Mouse (Mus musculus) liver, adult 2 months (tissue): ENCODE data around the gene Adk. TPM values are rescaled to one million over a fixed set of nuclear protein-coding genes. Genes with fewer than 3 reads are reported as not detected.
"Not testable (repeated sequence)": the region's sequence is repeated elsewhere in the genome, so short reads cannot be mapped to it uniquely, and the experiment has no call there.

Experiments
- DNase-seq: peaks from one replicate; pipeline ENCODE4 v3.0.0-alpha.2; 2011; ENCODE audit warnings: low read depth, low spot score; ENCODE audit errors: extremely low read depth
- H3K27ac ChIP-seq: fragments of 200-500 bp; replicated peaks from 2 replicates; pipeline ENCODE4 v1.5.1; 2012; ENCODE audit warnings: low read depth, mild to moderate bottlenecking, control low read depth, inconsistent platforms, low read length; ENCODE audit not compliant: insufficient read depth
- H3K27me3 ChIP-seq: fragments of 200-500 bp; 2 replicates; pipeline ENCODE4 v1.6.1; 2012; ENCODE audit warnings: mild to moderate bottlenecking, moderate library complexity, low read length, inconsistent platforms; ENCODE audit not compliant: control insufficient read depth, insufficient read depth
- H3K36me3 ChIP-seq: fragments of 200-500 bp; 2 replicates; pipeline ENCODE4 v1.6.1; 2012; ENCODE audit warnings: low read length, inconsistent platforms; ENCODE audit not compliant: control insufficient read depth, insufficient read depth
- H3K4me1 ChIP-seq: fragments of 200-500 bp; 2 replicates; pipeline ENCODE4 v1.6.1; 2011; ENCODE audit warnings: low read length; ENCODE audit not compliant: control insufficient read depth, insufficient read depth
- H3K4me3 ChIP-seq: fragments of 200-500 bp; 2 replicates; pipeline ENCODE4 v1.5.1; 2011; ENCODE audit warnings: low read depth, mild to moderate bottlenecking, control low read depth, low read length, moderate library complexity; ENCODE audit not compliant: insufficient read depth
- H3K79me2 ChIP-seq: fragments of 200-500 bp; 2 replicates; pipeline ENCODE4 v1.6.1; 2012; ENCODE audit warnings: inconsistent platforms, mild to moderate bottlenecking, low read length, moderate library complexity; ENCODE audit not compliant: control insufficient read depth, insufficient read depth
- H3K9ac ChIP-seq: fragments of 200-500 bp; 2 replicates; pipeline ENCODE4 v1.6.1; 2012; ENCODE audit warnings: low read depth, mild to moderate bottlenecking, control low read depth, inconsistent platforms, low read length
- CTCF ChIP-seq: fragments of 200-500 bp; IDR thresholded peaks from 2 replicates; pipeline ENCODE4 v1.5.1; 2011; ENCODE audit warnings: low read depth, low read length, control low read depth
- POLR2A ChIP-seq: fragments of 200-500 bp; IDR thresholded peaks from 2 replicates; pipeline ENCODE4 v1.6.1; 2011; ENCODE audit warnings: low read length, control low read depth; ENCODE audit not compliant: insufficient read depth; ENCODE audit errors: extremely low read depth
- WGBS: fragments of 180-500 bp; shearing (Covaris S2); methylation state at CpG from one replicate; pipeline ENCODE4 v1.1.7; 2018; 5-methylcytosine and 5-hydroxymethylcytosine counted together
- polyA plus RNA-seq: library from polyadenylated mRNA; depleted of rRNA; stranded (reverse); fragments of >200 nt; gene quantifications from 2 replicates; pipeline ENCODE4 v1.2.3, GENCODE M21; 2012; rRNA removed
- total RNA-seq: library from RNA; depleted of rRNA; stranded (reverse); fragments of >200 nt; gene quantifications from 2 replicates; pipeline ENCODE4 v1.2.3, GENCODE M21; 2014; rRNA removed

Adk gene
- total and polyA plus RNA-seq, 2 experiments = 231 to 924 TPM

GRCm38 (mm10) chr14:21485961-21486520 is 433.7 kb downstream of the Adk start:
- TF ChIP-seq CTCF (no peak), POLR2A (no peak)
- H3K4me1 ChIP-seq = no peaks in the 10 kb centered on the region
- no peak overlapping the region for H3K4me3 ChIP-seq
- no peak overlapping the region for H3K9ac ChIP-seq
- H3K79me2 ChIP-seq = no peaks in the 10 kb centered on the region
- no peaks in the 10 kb centered on the region for H3K27me3 ChIP-seq
- WGBS = 90% methylated on average over 3 of the region's 3 CpGs
- no peak overlapping the region for H3K27ac ChIP-seq
- DNase-seq = no peak
- H3K36me3 ChIP-seq = no peaks in the 10 kb centered on the region

DNA sequence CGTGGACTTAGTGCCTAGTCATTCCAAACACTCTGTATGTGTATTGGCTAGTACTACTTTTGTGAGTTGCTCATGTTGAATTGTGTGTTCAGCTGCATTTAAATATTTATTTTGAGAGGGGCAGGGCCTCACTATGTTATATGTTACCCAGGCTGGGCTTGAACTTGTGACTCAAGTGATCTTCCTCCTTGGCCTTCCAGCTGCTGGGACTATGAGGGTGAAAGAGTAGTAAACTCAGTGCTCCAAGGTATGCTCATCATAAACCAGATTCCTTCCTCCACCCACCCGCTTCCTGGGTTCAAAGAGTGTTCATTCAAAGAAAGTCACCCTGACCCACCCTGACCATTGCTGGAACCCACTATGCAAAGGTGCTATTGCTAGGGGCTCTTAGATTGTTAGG is 434.8 kb downstream of the Adk start:
- H3K9ac ChIP-seq, H3K27me3 ChIP-seq, DNase-seq, H3K79me2 ChIP-seq, H3K4me3 ChIP-seq, H3K36me3 ChIP-seq, H3K27ac ChIP-seq, H3K4me1 ChIP-seq: not testable (repeated sequence)
- 91% methylated on average over 2 of the region's 2 CpGs for WGBS

- 85% methylated on average over 9 of the region's 9 CpGs for WGBS
- H3K36me3 ChIP-seq, DNase-seq, H3K4me3 ChIP-seq, H3K4me1 ChIP-seq, H3K9ac ChIP-seq, H3K27me3 ChIP-seq, H3K79me2 ChIP-seq, H3K27ac ChIP-seq: not testable (repeated sequence)
Measured at GRCm38 (mm10) chr14:21488426-21489115, 436.2 kb downstream of the Adk start.

- TF ChIP-seq POLR2A = no peak
- no peak for TF ChIP-seq CTCF
- Histone ChIP-seq H3K27me3 (no peaks in the 10 kb centered on the region), H3K4me1 (no peaks in the 10 kb centered on the region), H3K4me3 (no peak overlapping the region), H3K79me2 (no peaks in the 10 kb centered on the region), H3K27ac (no peak overlapping the region), H3K36me3 (no peaks in the 10 kb centered on the region), H3K9ac (no peak overlapping the region)
- DNase-seq = no peak
- WGBS = 97% methylated on average over 3 of the region's 3 CpGs
Measured at GRCm38 (mm10) chr14:21489116-21489485, 436.7 kb downstream of the Adk start.

DNA sequence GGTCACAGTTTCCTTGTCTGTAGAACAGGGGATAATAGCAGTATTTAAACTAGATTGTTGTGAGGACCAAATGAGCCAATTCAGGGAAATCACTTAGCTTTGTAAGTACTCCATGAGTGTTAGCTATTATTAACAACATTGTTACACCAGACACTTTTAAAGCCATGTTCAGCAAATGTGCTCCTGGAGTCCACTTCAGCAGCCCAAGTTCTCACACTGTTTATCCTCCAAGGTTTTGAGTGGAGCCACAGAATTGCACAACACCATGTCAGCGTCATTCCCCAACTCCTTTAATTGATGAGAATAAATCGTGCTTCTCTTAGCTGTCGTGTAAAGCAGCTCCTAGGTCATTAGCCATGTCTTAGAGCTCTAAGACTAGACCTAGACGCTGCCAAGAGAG is 437.8 kb downstream of the Adk start:
- Histone ChIP-seq H3K4me3 (no peak overlapping the region), H3K9ac (no peak overlapping the region), H3K36me3 (no peaks in the 10 kb centered on the region), H3K79me2 (no peaks in the 10 kb centered on the region), H3K27me3 (no peaks in the 10 kb centered on the region), H3K27ac (no peak overlapping the region), H3K4me1 (no peaks in the 10 kb centered on the region)
- WGBS = 66% methylated on average over 4 of the region's 4 CpGs
- TF ChIP-seq POLR2A (no peak), CTCF (no peak)
- no peak for DNase-seq

Other genes starting within 250 kb of the Adk start
- gene Plau, start 215.9 kb upstream of the Adk start, total RNA-seq = 1.2 and 2.1 TPM in 2 replicates
- gene Plau, start 215.9 kb upstream of the Adk start, polyA plus RNA-seq = 0.19 and 0.57 TPM in 2 replicates
- gene Vcl, start 123.2 kb upstream of the Adk start, total RNA-seq = 12.1 and 13.6 TPM in 2 replicates
- gene Vcl, start 123.2 kb upstream of the Adk start, polyA plus RNA-seq = 7.9 and 9.5 TPM in 2 replicates
- gene Ap3m1, start 66 bp upstream of the Adk start, total RNA-seq = 126 and 143 TPM in 2 replicates
- gene Ap3m1, start 66 bp upstream of the Adk start, polyA plus RNA-seq = 44.8 and 55.2 TPM in 2 replicates